Mouse (Mus musculus) adrenal gland, adult 18-20 months (tissue): ENCODE measurements around the gene St6galnac6. TPM values are rescaled to one million over a fixed set of nuclear protein-coding genes. Genes with fewer than 3 reads are reported as not detected.

Experiments used
- DNase-seq, 2 experiments: peaks; one replicate each; pipeline ENCODE4 v3.0.0; 2021 to 2022; ENCODE audit warnings: low spot score in 2 of 2
- total RNA-seq, 2 experiments: library from RNA; stranded (reverse); gene quantifications; 1 replicate in 1 of 2; 2 replicates in 1 of 2; pipeline ENCODE4 v1.2.3; 2021

St6galnac6 gene
- total RNA-seq, 2 experiments from 2014 or later = 52.4 to 67.9 TPM

GRCm38 (mm10) chr2:32634277-32635105 is 35.0 kb downstream of the St6galnac6 start:
- DNase-seq = no peak

GRCm38 (mm10) chr2:32636617-32637016 is 37.1 kb downstream of the St6galnac6 start:
- DNase-seq = no peak

- peak in 1 of 2 experiments; percentile 55 for DNase-seq
These were observed 38.3 kb downstream of the St6galnac6 start for GRCm38 (mm10) chr2:32637778-32638281.

GRCm38 (mm10) chr2:32639632-32640031 is 40.1 kb downstream of the St6galnac6 start:
- DNase-seq = no peak

- no peak for DNase-seq
These were observed 41.1 kb downstream of the St6galnac6 start for GRCm38 (mm10) chr2:32640550-32641051.

DNA sequence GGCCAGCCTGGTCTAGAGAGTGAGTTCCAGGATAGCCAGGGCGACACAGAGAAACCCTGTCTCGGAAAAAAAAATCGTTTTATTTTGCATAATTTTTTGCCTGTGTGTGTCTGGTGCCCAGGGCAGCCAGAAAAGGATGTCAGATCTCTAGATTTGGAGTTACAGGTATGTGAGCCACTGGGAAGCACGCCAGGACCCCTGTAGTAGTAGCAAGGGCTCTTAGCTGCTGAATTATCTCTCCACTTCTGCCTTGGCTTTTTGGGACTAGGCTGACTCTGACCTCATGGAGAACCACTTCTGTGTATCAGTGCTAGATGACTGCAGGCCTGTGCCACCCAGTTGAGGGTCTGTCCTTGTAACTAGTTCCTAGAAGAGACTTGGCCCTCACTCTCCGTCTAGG is 42.3 kb downstream of the St6galnac6 start:
- DNase-seq = no peak

DNA sequence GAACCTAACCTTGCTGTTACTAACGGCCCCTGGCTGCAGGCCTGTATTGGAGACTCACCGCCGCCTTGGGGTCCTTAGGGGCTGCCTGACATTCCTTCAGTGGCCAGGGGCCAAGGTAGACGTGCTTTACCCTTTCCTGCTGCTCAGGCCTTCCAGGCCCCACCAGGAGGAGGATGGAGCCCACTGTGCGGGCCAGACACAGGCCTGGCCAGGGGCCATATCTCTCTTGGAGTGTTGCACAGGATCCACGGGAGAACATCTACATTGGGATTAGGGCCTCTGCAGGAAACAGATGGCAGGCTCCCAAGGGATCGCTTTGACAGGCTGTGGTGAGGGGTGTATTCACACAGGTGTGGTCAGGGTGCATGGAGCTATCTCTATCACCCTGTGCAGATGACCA is 43.3 kb downstream of the St6galnac6 start:
- DNase-seq = peak in 1 of 2 experiments; percentile 26

DNA sequence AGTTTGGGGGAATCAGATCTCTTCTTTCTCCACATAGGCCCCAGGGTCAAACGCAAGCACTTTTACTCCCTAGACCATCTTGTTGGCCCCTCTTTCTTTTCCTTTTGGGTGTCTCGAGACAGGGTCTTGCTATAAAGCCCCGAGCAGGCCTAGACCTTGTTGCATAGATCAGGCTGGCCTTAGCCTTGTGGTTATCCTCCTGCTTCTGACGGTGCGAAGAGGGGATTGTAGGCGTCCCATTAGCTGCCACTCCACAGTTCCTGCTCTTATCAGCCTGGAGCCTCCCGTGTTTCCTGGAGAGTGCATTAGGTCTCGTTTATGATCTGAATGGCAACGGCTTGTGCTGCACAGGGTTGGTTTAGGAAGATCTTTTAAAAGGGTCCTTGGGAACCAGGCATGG is 44.6 kb downstream of the St6galnac6 start:
- DNase-seq = peak in 1 of 2 experiments; percentile 22

DNA sequence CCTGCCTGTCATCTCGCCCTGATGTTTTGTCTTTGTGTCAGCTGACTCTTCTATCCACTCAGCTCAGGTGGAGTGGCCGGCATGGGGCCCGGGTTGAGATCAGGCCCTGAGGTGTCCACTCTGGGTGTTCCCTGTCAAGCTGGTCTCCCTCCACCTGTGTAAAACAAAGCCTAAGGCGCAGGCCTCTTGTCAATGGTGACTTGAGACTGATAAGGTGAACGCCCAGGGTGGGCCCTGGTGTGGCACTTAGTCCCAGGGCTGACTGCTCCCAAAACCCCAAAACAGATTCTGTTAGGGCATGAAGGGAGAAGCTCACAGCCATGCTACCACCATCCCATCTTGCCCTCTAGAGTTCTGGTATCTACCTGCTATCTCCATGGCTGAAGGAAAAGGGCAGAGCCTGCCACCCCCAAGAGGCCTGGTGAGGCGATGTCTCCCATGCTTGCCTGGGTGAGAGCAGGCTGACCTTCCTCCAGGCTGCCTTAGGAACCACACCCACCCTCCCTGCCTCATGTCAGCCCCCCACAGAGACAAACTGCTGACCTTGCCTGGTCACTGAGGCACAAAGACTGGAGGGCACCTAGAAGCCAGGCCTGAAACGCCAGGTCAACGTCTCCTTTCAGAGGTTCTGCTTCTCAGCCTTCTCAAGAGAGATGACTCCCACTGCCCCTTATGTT is 45.4 kb downstream of the St6galnac6 start:
- DNase-seq = no peak

- DNase-seq = no peak
These were observed 46.1 kb downstream of the St6galnac6 start for GRCm38 (mm10) chr2:32645647-32646046.

DNA sequence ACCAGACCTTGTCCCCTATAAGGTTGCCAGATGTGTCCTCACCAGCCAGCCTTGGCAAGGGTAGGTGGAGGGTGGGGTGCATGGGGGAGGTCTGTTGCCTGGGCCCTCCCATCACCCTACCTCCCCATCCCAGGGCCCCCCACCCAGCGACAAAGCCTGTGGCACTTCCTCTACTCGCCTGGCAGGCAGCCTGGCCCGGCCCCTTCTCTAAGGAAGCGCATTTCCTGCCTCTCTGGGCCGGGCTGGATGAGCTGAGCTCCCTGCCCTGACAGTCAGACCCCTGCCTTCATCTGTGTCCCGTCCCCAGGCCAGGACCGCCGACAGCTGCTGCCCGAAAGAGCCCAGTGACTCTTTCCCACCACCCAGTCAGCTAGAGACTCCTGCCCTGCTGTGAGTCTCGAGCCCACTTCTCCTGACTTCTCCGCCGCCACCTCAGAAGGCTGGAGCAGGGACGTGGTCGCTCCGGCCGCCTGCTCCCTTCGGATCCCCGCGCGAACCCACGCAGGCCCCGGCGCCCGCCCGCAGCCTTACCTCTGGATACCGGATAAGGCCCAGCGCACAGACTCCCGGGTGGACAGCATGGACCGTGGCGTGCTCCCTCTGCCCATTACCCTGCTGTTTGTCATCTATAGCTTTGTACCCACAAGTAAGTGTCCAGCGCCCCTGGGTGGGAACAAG is 47.0 kb downstream of the St6galnac6 start, which contains the start of gene Eng:
Gene Eng, plus strand, starts transcription at position 217 of the 678 bp plus-strand sequence.
- DNase-seq = peak; percentile 38 to 62

DNA sequence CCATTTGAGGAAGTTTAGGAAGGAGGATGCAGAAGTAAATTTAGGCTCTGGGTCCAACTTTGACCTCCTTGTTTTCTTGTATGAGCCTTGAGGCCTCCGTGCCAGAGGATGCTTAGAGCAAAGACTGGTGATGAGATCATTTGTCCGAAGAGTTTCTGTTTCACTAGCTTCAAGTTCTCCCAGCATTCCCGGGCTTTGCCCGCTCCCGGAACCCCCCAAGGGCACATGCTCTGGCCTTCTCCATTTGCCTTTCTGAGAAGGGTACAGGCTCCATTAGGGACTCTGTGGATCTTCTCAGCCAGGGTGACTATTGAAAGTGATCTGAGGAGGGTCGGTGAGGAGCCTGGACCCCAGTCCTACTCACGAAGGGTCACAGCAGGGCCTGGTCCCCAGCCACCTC is 47.9 kb downstream of the St6galnac6 start:
- DNase-seq = no peak

- no peak for DNase-seq
These were observed 54.3 kb downstream of the St6galnac6 start for GRCm38 (mm10) chr2:32653764-32654163.

- peak in 1 of 2 experiments; percentile 28 for DNase-seq
These were observed 55.4 kb downstream of the St6galnac6 start for GRCm38 (mm10) chr2:32654743-32655393.

GRCm38 (mm10) chr2:32655394-32655744 is 55.9 kb downstream of the St6galnac6 start:
- no peak for DNase-seq

DNA sequence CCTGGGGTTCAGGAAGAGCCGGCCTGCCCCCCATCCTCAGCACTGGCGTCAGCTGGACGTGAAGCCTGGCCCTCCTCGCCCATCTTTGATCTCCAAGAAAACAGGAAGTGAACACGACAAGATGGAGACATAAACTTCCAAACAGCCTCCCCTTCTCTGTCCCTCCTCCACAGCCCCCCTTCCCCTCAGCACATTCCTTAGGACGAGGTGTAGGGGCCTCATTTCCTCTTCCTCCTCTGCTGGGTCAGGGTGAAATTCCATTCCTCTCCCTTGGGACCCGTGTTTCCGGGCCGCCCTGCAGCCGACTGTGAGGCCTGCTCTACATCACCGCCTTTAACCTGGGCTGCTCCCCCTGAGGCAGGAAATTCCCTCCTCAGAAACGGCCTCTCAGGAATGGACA is 56.3 kb downstream of the St6galnac6 start:
- DNase-seq = peak in 1 of 2 experiments; percentile 39

DNA sequence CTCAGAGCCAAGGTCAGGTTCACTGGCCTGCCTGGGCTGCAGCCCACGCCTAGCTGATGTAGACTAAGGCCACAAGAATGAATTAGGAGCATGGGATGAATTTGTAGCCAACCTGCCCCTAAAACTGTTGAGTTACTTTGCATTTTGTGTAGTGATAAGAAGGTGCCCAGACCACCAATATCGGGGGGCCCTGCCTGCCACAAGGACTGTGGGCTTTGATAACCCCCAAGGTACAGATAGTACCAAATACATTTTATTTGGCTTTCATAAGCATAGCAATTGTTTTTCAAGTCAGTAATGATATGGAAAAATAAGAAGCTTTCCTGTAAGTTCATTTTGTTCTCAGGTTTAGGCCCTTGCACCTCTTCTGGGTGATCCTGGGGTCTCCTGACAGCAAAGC is 59.4 kb downstream of the St6galnac6 start:
- DNase-seq = no peak

- DNase-seq = peak in 1 of 2 experiments; percentile 46
These were observed 62.1 kb downstream of the St6galnac6 start for GRCm38 (mm10) chr2:32661509-32662107.

GRCm38 (mm10) chr2:32662291-32662690 is 62.8 kb downstream of the St6galnac6 start:
- DNase-seq = no peak

DNA sequence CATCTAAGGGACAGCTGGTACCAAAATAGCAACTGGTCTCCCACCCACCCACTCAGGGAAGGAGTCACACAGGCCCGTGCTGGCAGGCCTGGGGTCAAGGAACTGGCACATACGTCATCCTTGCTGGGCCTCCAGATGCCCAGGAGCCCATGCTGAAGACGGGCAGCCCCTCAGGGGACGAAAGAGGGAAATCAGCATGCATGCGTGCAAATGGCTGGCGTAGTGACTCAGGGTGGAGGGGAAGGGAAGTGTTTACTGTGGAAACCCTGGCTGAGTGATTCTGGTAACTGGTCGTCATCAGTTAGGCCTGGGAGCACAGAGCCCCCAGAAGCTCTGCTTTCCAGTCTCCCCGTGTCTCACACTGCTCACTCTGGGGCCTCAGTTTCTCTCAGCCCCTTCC is 65.8 kb downstream of the St6galnac6 start:
- DNase-seq = no peak
